Mouse (Mus musculus) heart, embryonic 11.5 days (tissue): Measurements from ENCODE around the gene Dhcr24. TPM values are rescaled to one million over a fixed set of nuclear protein-coding genes. Genes with fewer than 3 reads are reported as not detected.

ENCODE experiments used
- ATAC-seq: fragments of 200-750 bp; cut with Nextera tagmentation; replicated peaks from 2 replicates; pipeline ENCODE4 v1.8.0; 2017; ENCODE audit warnings: moderate library complexity; ENCODE audit not compliant: insufficient number of reproducible peaks, low FRiP score, low TSS enrichment
- H3K27ac ChIP-seq: fragments of 300-500 bp; sonication (generic); 2 replicates; pipeline ENCODE4 v1.5.1; 2014; ENCODE audit warnings: mild to moderate bottlenecking, low read depth, low read length
- H3K27me3 ChIP-seq: fragments of 300-500 bp; sonication (generic); 2 replicates; pipeline ENCODE4 v1.6.1; 2014; ENCODE audit warnings: mild to moderate bottlenecking, low read length, mixed read lengths; ENCODE audit not compliant: control insufficient read depth, insufficient read depth
- H3K36me3 ChIP-seq: fragments of 300-500 bp; sonication (generic); 2 replicates; pipeline ENCODE4 v1.6.1; 2014; ENCODE audit warnings: mild to moderate bottlenecking, low read length, moderate library complexity, mixed read lengths; ENCODE audit not compliant: control insufficient read depth, insufficient read depth
- H3K4me1 ChIP-seq: fragments of 300-500 bp; sonication (generic); 2 replicates; pipeline ENCODE4 v1.6.1; 2014; ENCODE audit warnings: low read length; ENCODE audit not compliant: control insufficient read depth, insufficient read depth
- H3K4me2 ChIP-seq: fragments of 300-500 bp; sonication (generic); 2 replicates; pipeline ENCODE4 v1.6.1; 2014; ENCODE audit warnings: mild to moderate bottlenecking, moderate library complexity
- H3K4me3 ChIP-seq: fragments of 300-500 bp; sonication (generic); 2 replicates; pipeline ENCODE4 v1.5.1; 2014; ENCODE audit warnings: low read depth, low read length
- H3K9ac ChIP-seq: fragments of 300-500 bp; sonication (generic); 2 replicates; pipeline ENCODE4 v1.6.1; 2014; ENCODE audit warnings: mild to moderate bottlenecking, low read depth, low read length, moderate library complexity
- H3K9me3 ChIP-seq: fragments of 300-500 bp; sonication (generic); replicated peaks from 2 replicates; pipeline ENCODE4 v1.6.1; 2016; ENCODE audit warnings: low read length; ENCODE audit not compliant: control insufficient read depth
- WGBS: fragments of 180-500 bp; shearing (Covaris S2); extraction: QIAGEN DNeasy Blood & Tissue Kit; methylation state at CpG from one replicate; pipeline ENCODE4 v1.1.7; 2014; ENCODE audit not compliant: insufficient replicate concordance; 5-methylcytosine and 5-hydroxymethylcytosine counted together
- polyA plus RNA-seq: library from polyadenylated mRNA; unstranded; fragments of >200 nt; fragmentation: Nextera tagmentation; extraction: Ambion mirVana; gene quantifications from 2 replicates; pipeline ENCODE4 v1.2.1, GENCODE M21; 2014

The Dhcr24 gene
- polyA plus RNA-seq, 1 experiment from 2014 or later: 22.1 TPM

- no peak within 1 kb of the TSS for H3K9ac ChIP-seq
- under 1% methylated on average over 19 of the region's 19 CpGs for WGBS
- H3K36me3 ChIP-seq: no peaks in the 10 kb centered on the region
- H3K4me3 ChIP-seq: no peak within 1 kb of the TSS
- no peaks in the 10 kb centered on the region; the same call in 1 of the 2 replicates for H3K4me1 ChIP-seq
- no peaks in the 10 kb centered on the region for H3K9me3 ChIP-seq
- H3K27ac ChIP-seq: no peak within 1 kb of the TSS
- no peak for ATAC-seq
- peak within 1 kb of the TSS; percentile 55 for H3K4me2 ChIP-seq
- H3K27me3 ChIP-seq: peaks cover 24% of the 10 kb centered on the region
Measured at GRCm38 (mm10) chr4:106617056-106617455, 56.2 kb downstream of the Dhcr24 start, which contains the start of gene Lexm. Gene Lexm, minus strand, starts transcription at chr4:106617241.

GRCm38 (mm10) chr4:106618898-106619297, 58.1 kb downstream of the Dhcr24 start:
- Histone ChIP-seq H3K4me2 (no peak overlapping the region), H3K9me3 (no peaks in the 10 kb centered on the region), H3K4me1 (no peaks in the 10 kb centered on the region; the same call in 1 of the 2 replicates), H3K27ac (no peak overlapping the region), H3K27me3 (peaks cover 42% of the 10 kb centered on the region), H3K36me3 (no peaks in the 10 kb centered on the region), H3K9ac (no peak overlapping the region), H3K4me3 (no peak overlapping the region)
- WGBS: 88% methylated on average over 4 of the region's 4 CpGs
- no peak for ATAC-seq

GRCm38 (mm10) chr4:106621428-106621827, 60.6 kb downstream of the Dhcr24 start:
- H3K9me3 ChIP-seq: no peaks in the 10 kb centered on the region
- no peaks in the 10 kb centered on the region; the same call in 1 of the 2 replicates for H3K4me1 ChIP-seq
- no peaks in the 10 kb centered on the region for H3K36me3 ChIP-seq
- no peak for ATAC-seq
- H3K27me3 ChIP-seq: peaks cover 56% of the 10 kb centered on the region
- WGBS: 68% methylated on average over 3 of the region's 3 CpGs
- H3K4me3 ChIP-seq: no peak overlapping the region
- no peak overlapping the region for H3K27ac ChIP-seq
- H3K9ac ChIP-seq: no peak overlapping the region
- H3K4me2 ChIP-seq: no peak overlapping the region

GRCm38 (mm10) chr4:106622030-106622493, 61.2 kb downstream of the Dhcr24 start, which contains the start of gene Ttc22:
Gene Ttc22, plus strand, starts transcription at chr4:106622432.
- 0 out of 2 replicates have a peak within 1 kb of the TSS, but pooled peaks have one; percentile 11 for H3K4me2 ChIP-seq
- H3K9me3 ChIP-seq: no peaks in the 10 kb centered on the region
- H3K4me1 ChIP-seq: no peaks in the 10 kb centered on the region; the same call in 1 of the 2 replicates
- no peak within 1 kb of the TSS for H3K9ac ChIP-seq
- H3K4me3 ChIP-seq: no peak within 1 kb of the TSS
- 24% methylated on average over 16 of the region's 16 CpGs for WGBS
- no peaks in the 10 kb centered on the region for H3K36me3 ChIP-seq
- H3K27me3 ChIP-seq: peaks cover 56% of the 10 kb centered on the region
- no peak for ATAC-seq
- H3K27ac ChIP-seq: no peak within 1 kb of the TSS

- H3K4me2 ChIP-seq: no peak overlapping the region
- 24% methylated on average over 25 of the region's 28 CpGs for WGBS
Measured at GRCm38 (mm10) chr4:106622712-106623111, 61.9 kb downstream of the Dhcr24 start.

GRCm38 (mm10) chr4:106624271-106624670, 63.4 kb downstream of the Dhcr24 start:
- no peak for ATAC-seq
- Histone ChIP-seq H3K4me3 (no peak overlapping the region), H3K4me1 (no peaks in the 10 kb centered on the region), H3K27me3 (peaks cover 61% of the 10 kb centered on the region), H3K27ac (no peak overlapping the region), H3K9ac (no peak overlapping the region), H3K4me2 (no peak overlapping the region), H3K9me3 (no peaks in the 10 kb centered on the region), H3K36me3 (no peaks in the 10 kb centered on the region)
- 78% methylated on average over 10 of the region's 10 CpGs for WGBS

More at GRCm38 (mm10) chr4:106622712-106623111, 61.9 kb downstream of the Dhcr24 start:
- Histone ChIP-seq H3K27ac (no peak overlapping the region), H3K9me3 (no peaks in the 10 kb centered on the region), H3K27me3 (peaks cover 58% of the 10 kb centered on the region), H3K36me3 (no peaks in the 10 kb centered on the region), H3K4me1 (no peaks in the 10 kb centered on the region), H3K9ac (no peak overlapping the region), H3K4me3 (no peak overlapping the region)
- ATAC-seq: no peak

- H3K27ac ChIP-seq: no peak overlapping the region
- H3K4me3 ChIP-seq: no peak overlapping the region
- WGBS: 82% methylated on average over 5 of the region's 5 CpGs
- no peak overlapping the region for H3K4me2 ChIP-seq
- peaks cover 45% of the 10 kb centered on the region for H3K27me3 ChIP-seq
- no peaks in the 10 kb centered on the region for H3K36me3 ChIP-seq
- no peaks in the 10 kb centered on the region for H3K9me3 ChIP-seq
- H3K4me1 ChIP-seq: peaks cover 3% of the 10 kb centered on the region; the same call in 1 of the 2 replicates
- ATAC-seq: no peak
- no peak overlapping the region for H3K9ac ChIP-seq
Measured at GRCm38 (mm10) chr4:106627809-106628208, 67.0 kb downstream of the Dhcr24 start.

- peaks cover 35% of the 10 kb centered on the region for H3K27me3 ChIP-seq
- no peak overlapping the region for H3K4me2 ChIP-seq
- H3K9me3 ChIP-seq: no peaks in the 10 kb centered on the region
- H3K36me3 ChIP-seq: no peaks in the 10 kb centered on the region
- no peak overlapping the region for H3K4me3 ChIP-seq
- 22% methylated on average over 9 of the region's 9 CpGs for WGBS
- H3K27ac ChIP-seq: no peak overlapping the region
- H3K9ac ChIP-seq: no peak overlapping the region
- peaks cover 3% of the 10 kb centered on the region; the same call in 1 of the 2 replicates for H3K4me1 ChIP-seq
- ATAC-seq: no peak
Measured at GRCm38 (mm10) chr4:106628650-106629360, 68.0 kb downstream of the Dhcr24 start.
